Mouse (Mus musculus) CH12.LX (cell line): ENCODE data around the gene E2f3.
A peak's percentile ranks its signal among the peaks of the same experiment; 100 is the strongest.

Source experiments
- CTCF ChIP-seq, 2 experiments: IDR thresholded peaks in 1 of 2; conservative IDR thresholded peaks in 1 of 2; 2 replicates each; pipeline ENCODE4 v1.5.1; 2011 to 2012; ENCODE audit warnings: low read depth in 2 of 2, low read length in 2 of 2, improper control_type of control experiment in 1 of 2, inconsistent platforms in 1 of 2, mild to moderate bottlenecking in 1 of 2, moderate library complexity in 1 of 2
- MXI1 ChIP-seq: IDR thresholded peaks from 2 replicates; pipeline ENCODE4 v1.6.1; 2011; ENCODE audit warnings: mild to moderate bottlenecking, low read depth, low read length, improper control_type of control experiment
- POLR2A ChIP-seq: IDR thresholded peaks from 2 replicates; pipeline ENCODE4 v1.6.1; 2011; ENCODE audit warnings: low read depth, mild to moderate bottlenecking, improper control_type of control experiment, low read length
- UBTF ChIP-seq: IDR thresholded peaks from 2 replicates; pipeline ENCODE4 v1.6.1; 2012; ENCODE audit warnings: low read depth, mild to moderate bottlenecking, inconsistent platforms, low read length, improper control_type of control experiment, moderate library complexity
- USF1 ChIP-seq: IDR thresholded peaks from 2 replicates; pipeline ENCODE4 v1.6.1; 2014; ENCODE audit warnings: low read depth, mild to moderate bottlenecking, inconsistent platforms, low read length, improper control_type of control experiment
- ZNF384 ChIP-seq: IDR thresholded peaks from 2 replicates; pipeline ENCODE4 v1.6.1; 2012; ENCODE audit warnings: low read depth, low read length, improper control_type of control experiment, inconsistent platforms

GRCm38 (mm10) chr13:30004849-30005248 is 19.0 kb upstream of the E2f3 start:
- TF ChIP-seq MXI1: no peak
- TF ChIP-seq ZNF384: no peak
- TF ChIP-seq POLR2A: 0 out of 2 replicates have a peak, but pooled peaks have one; percentile 31
- TF ChIP-seq CTCF (conservative IDR thresholded peaks at IDR 0.05 in 1 of 2, IDR thresholded peaks at IDR 0.05 in 1 of 2; ENCODE audit: low read depth in 2 of 2, low read length in 2 of 2): no peak
- no peak for TF ChIP-seq UBTF
- no peak for TF ChIP-seq USF1
